Mouse (Mus musculus) adrenal gland, postnatal 36 days (tissue): ENCODE measurements around the gene Spata16. TPM values are rescaled to one million over a fixed set of nuclear protein-coding genes. Genes with fewer than 3 reads are reported as not detected.
"Not testable (repeated sequence)": the region's sequence is repeated elsewhere in the genome, so short reads cannot be mapped to it uniquely, and the experiment has no call there.

Experiments used
- DNase-seq, 2 experiments: peaks; one replicate each; pipeline ENCODE4 v3.0.0; 2021; ENCODE audit warnings: mixed read lengths in 1 of 2
- long read RNA-seq, 2 experiments: library from polyadenylated mRNA; stranded (forward); transcript quantifications; one replicate each; pipeline ENCODE4 v2.0.0; 2021; ENCODE audit warnings: borderline sequencing depth in 2 of 2
- total RNA-seq, 2 experiments: library from RNA; stranded (reverse); gene quantifications; 2 replicates each; pipeline ENCODE4 v1.2.3; 2021

The Spata16 gene
- not detected for total RNA-seq
- long read RNA-seq, experiment 1, result 0 reads
- long read RNA-seq, experiment 2, result 0 reads

DNA sequence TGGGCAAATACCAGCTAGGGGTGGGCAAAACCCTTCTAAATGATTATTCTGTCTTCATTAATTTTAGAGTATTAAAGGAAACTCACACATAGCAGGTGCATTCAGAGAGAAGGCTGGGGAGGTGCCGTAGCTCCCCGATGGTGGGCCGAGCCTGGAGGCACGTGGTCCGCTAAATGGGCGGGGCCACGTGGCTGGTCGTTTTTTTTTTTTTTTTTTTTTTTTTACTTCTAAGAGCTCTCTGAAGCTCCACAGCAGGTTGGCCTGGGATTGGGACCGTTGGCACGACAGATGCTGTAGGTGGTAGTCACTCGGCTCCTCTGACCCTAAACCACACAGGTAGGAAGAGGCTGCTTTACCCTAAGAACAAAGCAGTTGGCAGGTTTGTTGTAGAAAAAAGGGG, at the start of gene Spata16:
Gene Spata16 (plus strand): TSS at position 219 of the 400 bp plus-strand sequence.
- DNase-seq, result no peak

DNA sequence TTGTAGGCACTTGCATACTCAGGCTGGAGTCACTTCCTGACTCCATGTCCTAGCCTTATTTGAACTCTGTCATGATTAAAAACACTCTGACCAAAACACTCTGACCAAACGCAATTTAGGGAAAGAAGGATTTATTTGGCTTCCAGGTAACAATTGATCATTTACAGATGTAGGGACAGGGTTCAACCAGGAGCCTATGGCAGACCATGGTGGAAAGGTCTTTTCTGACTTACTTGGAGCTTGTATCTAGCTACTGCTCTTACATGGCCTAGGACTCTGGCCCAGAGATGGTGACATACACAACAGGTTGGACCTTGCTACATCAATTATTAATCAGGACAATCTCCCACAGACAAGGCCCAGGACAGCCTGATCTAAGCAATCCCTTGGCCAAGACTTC, 32.6 kb upstream of the Spata16 start:
- no peak for DNase-seq

DNA sequence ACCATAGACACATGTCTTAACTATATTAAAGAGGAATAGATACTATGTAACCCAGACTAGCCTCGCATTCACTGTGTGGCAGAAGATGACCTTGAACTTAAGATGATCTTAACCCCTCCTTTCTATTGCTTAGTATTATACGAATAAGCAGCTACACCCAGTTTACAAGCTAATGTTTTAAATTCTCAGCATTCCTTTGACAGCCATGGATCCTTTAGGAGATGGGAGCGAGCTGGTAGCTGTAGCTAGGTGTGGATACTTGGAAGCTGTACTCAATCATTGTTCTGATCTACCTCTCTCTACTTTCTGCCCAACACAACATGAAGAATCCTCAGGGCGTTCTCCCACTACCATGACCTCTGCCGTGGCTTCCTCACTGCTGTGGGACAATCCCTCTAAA, 28.9 kb upstream of the Spata16 start:
- DNase-seq, result no peak

DNA sequence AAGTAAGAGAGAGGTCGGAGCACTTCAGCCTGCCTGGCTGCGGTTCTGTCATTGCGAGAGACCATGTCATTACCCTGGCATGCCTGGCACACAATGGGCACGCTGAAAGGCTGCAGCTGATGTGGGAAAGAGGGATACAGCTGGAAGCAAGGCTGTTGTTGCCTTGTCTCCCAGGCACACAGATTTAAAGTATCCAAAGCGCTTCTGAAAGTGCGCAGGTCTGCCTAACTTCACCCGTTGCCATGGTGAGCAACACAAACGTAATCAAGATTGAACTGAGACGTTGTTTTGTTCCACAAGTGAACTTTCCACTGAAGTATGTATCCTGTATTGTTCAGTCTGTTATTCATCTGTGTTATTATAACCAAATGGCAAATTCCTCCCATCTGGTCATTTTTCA, 1.8 kb downstream of the Spata16 start:
- no peak for DNase-seq

DNA sequence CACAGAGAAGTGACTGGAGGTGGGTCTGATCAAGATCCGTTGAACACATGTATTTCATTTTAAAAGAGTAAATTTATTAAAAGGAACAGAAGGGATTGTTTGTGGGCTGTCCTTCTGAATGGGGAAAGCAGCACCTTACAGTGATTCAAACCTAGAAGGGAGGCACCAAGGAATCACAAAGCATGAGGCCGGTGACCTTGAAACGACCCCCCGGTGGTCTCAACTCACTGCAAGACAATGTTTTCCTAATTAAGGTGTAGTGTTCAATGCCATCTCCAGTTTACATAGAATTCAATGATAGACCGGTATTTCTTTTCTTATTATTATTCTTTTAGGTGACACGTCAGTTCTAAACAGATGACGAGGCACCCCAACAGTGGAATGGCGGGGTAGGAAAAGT, 2.4 kb downstream of the Spata16 start:
- DNase-seq, result no peak

DNA sequence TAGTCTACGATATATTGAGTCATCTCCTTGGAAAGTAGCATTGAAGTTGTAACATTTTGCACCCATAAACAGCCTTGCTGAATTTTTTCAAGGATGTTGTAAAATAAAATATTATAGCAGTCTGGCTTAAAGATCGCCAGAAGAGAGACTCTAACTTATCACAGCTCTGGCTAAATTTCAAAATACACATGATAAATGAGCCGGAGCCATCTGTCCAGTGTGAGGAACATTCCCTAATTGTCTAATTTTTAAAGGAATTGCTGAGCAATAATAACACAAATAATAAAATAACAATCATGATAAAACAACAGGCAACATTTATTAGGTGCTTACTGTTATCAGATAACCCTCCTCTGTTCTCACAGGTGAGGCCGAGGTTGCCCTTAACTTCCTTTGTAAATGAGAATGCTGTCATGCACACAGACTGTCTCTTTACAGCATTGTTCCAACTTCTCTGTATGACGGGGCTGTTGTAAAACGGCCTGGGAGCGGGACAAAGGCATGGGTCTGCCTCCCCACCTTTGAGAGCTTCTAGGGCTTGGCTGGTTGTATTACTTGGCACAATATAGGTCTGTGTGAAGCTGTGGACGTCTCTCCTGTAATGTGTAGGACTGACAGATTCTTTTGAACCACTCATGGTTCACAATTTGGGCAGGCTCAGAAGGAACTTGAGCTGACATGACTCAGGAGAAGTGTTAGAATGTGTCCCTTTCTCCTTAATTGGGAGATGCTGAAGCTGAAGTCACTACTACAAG, 3.1 kb downstream of the Spata16 start:
- no peak for DNase-seq

DNA sequence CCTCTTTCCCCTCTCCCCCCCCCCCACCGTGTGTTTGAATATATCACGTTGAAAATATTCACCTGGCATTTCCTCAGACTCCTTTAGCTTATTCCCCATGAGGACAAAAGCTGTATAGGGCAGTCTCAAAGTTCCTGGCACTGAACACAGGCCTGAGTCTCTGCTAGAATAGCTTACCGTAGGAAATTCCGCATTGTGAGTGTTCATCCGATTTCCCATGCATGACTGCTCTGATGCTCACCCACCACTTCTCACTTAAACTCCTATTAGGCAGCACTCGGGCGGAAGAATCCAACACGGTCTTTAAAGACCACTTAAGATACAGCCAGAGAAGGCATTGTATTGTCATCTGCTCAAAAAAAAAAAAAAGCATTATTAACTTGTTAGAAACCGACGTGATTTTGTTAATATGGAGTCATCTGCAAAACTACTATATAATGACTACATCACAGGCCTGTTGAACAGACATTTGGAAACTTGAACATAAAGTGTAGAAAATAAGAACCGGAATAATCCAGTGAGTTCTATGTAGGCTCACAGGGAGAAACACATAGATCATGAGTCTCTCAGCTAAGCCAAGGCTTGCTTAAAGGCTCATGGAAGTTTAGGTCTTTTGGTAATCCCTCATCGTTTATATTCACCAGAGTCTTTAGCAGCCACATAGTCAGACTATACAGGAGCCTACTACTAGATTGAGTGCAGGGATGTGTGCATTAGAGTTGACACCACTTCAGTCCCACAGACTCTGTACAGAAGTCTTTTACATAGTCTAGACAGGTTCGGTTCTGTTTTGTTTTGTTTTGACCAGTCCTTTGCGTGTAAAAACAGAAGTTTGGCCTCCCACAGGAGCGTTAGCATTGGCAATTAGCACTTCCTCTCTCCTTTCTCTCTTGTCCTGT, 4.2 kb downstream of the Spata16 start:
- no peak for DNase-seq

DNA sequence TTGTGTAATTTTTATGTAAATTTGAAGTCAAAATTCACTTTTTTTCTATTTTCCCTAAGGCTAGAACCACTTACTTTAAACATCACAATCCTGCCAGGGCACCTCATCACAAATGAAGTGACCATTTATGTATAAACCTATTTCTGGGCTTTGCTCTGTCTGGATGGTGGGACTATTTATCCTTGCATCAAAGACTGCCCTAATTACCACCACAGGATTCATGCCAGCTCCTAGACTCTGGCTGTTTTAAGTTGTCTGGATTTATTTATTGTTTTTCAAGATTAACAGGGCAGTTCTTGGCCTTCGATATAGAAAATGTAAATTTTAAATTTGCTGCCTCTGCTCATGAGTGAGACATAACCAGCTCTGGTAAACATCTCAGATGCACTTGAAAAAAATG, 6.7 kb downstream of the Spata16 start:
- DNase-seq, result no peak

DNA sequence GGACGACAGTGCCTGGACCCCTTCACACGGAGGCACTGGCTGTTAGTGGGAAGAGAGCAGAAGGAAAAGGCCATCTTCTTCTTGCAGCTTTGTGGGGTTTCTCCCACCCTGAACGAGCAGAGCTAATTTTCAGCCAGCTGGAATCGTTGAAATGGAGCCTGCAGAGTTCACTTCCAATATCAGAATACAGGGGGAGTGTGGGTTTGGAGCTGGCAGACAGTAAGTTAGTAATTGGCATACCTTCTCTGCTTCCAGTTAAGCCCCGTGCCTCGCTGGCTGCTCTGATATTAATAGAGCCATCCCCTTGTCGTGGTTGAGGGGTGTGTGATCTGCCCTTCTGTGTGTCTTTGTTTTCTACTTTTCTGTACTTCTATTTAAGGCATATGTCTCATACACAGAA, 9.4 kb downstream of the Spata16 start:
- DNase-seq, result no peak

DNA sequence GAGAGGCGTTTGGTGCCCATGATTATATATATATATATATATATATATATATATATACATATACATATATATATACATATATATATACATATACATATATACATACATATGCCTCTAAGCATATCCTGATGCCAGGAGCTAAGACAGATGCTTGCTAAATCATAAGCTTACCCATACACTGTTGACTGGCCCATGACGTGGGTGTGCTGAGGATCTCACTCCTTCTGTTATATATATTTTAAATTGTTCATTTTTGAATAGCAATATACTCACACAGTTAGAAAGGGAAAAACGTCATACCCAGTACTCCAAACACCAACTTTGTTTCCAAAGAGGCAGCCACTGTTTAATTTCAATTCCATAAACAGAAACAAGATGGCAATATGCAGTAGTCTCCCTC, 48.4 kb downstream of the Spata16 start:
- no peak for DNase-seq

DNA sequence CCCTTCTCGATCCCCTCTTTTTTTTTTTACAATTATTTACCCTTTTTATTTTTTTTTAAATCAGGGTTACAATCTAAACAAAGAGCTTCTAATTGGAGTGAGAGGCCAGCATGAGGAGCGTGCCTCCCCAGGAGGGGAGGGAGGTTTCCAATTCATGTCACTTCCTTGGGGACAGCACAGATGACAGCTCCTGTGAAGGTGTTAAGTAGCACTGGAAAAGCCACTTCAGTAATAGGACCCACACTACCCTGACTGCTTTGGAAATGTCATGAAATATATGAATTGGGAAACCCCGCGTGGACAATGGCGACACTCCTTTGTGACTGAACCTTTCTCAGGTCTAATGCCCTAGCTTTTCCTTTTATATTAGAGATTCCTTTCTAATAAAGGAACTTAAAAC, 72.1 kb downstream of the Spata16 start:
- DNase-seq, result not testable (repeated sequence)

DNA sequence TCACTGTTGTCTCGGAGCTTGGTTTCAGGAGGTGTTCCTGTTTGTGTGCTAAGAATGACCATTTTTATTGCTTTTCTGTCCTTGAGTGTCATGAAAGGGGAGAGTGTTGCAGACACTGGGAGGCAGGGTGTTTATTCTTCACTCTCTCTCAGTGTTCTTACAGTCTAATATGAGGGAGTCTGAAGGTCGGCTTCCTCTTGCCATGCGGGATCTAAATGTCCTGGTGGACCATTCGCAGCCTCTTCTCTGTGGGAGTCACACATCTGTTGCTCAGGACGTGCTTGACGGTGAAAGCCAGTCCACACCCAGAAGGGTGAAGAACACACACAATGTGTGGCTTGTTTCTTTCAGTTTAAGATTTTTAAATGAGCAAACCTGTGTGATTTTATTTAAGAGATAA, 90.1 kb downstream of the Spata16 start:
- DNase-seq, result no peak

DNA sequence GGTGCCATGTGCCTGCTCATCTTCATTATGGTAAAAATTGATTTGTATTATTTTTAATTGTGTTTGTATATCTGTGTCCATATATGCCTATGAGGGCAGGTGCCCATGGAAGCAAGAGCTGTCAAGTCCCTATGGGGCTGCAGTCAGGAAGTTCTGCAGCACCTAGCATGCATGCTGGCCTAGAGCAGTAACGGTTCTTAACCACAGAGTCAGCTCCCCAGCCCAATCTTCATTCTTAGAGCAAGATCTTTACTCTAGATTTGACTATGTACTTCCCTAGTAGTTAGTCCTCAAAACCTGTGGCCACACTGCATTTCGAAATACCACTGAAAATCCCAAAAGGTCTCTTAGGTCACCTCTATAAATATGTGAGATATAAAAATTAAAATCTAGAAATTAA, 113.1 kb downstream of the Spata16 start:
- DNase-seq, result no peak

DNA sequence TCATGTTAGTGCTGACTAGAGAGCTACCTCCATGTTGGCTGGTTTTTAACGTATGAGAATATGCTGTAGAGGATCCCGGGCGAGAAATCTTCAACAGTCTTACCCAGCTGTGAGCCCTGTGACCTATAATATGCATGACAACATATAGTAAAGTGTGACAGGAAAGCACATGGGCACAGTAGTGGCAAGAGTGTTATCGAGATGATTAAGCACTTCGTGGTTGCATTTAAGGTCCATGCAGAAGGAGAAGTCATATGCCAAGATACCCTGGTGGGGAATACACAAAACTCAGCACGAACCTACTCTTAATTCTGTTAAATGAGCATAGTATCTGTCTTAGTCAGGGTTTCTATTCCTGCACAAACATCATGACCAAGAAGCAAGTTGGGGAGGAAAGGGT, 115.0 kb downstream of the Spata16 start:
- no peak for DNase-seq

DNA sequence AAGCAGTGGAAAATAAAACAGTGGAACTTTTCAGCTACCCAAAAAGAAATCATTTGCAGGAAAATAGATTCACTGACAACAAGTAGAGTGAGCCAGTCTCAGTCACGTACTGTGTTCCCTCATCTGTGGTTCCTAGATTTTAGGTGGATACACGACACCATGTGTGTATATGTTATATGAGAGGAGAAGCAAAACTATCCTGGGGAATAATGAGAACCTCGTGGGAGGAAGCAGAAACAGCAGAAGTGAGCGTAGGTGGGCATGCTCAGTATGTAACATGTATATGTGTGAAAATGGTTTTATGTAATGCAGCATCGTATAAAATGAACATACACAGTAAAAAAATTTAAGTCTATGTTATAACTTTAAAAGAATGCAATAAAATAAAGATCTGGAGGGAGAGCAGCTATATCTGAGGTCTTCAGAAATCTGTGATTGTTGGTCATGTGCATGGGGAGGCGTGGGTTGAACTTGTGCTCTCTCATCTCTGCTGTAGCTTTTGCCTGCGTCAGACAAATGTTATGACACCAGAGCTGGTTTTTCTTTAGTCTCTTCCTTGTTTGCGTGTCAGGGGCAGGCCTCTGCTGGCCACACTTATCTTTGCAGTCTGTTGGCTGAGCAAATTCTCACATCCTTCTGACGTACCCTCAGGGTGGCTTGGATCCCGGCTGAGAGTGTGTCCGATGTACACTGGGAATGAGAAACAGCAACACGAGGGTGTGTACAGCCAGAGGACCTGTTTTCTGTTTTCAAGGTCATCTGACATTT, 156.1 kb downstream of the Spata16 start:
- no peak for DNase-seq

DNA sequence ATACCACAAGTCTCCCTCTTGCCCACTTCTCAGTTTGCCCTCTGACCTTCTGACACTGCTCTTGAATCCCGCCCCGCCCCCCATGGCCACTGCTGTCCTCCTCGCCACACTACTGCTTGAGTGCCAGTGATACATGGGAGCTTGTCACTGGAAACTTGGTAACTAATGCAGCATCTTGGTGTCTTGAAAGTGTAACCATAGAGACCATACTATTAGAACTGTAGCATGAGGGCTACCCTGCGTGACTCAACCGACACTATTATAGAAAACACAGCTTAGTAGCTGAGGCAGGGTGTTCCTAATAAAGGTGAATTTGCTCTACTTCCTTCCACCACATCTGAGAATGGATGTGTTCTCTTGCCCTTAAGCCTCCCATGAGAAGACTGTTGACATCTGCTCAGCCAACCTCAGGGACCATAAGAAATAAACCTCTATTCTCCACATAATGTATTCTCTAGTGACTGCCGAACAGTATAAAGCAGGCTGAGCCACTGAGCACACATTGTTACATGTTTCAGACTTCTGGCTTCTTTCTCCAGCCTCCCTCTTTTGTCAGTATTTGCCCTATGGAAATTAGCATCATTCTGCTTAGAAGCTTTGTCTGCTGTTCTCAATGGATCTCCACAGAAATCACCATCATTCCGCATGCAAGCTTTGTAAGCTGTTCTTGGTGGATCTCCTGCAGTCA, 158.6 kb downstream of the Spata16 start:
- no peak for DNase-seq

DNA sequence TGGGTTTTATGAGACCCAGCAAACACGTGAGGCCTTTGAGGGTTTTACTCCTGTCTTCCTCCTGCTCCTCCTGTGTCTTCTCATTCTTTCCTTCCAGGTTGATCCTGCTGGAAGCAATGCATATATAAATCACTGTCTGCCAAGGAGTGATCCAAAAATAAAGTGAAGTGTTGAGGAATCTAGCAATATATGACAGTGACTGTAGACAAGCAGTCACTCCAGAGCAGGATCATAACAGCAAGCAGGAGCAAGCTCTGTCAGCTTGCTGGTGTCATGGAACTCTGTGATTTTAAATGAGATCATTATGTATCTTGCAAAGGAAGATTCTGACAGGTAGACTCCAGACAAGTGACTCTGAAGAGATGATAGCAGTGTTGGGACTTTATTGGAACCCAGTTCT, 159.5 kb downstream of the Spata16 start:
- DNase-seq, result no peak

DNA sequence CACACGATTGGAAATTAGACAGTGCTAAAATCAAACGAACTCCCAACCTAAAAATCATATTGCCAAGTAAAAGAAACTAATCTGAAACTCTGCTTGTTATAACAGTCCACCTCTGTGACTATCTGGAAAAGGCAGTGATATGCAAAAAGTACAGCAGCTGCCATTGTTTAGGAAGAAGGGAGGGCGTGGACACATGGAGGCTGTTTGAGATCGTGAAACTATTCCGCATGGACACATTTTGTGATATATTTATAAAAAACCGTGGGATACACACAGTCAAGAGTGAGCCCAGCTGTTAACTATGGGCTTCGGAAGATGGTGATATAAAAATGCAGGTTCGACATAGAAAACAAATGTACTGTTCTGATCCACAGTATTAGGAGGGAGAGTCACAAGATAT, 176.9 kb downstream of the Spata16 start:
- DNase-seq, result no peak

DNA sequence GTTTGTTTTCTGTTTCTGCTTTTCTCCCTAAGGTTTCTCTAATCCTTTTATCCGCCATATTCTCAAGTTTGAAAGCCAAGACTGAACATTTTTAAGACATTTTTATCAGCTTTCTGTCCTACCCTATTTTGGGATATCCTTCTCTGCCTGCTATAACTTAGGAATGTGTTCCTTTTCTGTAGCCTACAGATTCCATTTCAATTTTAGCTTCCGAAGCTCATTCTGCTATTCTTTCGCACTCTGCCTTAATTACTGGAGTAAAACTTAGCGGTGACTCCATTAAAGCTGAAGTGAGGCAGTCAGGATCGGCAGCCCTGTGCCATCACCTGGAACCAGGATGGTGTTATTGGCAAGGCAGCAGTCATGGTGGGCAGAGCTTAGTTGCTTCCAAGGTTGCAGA, 178.3 kb downstream of the Spata16 start:
- no peak for DNase-seq

DNA sequence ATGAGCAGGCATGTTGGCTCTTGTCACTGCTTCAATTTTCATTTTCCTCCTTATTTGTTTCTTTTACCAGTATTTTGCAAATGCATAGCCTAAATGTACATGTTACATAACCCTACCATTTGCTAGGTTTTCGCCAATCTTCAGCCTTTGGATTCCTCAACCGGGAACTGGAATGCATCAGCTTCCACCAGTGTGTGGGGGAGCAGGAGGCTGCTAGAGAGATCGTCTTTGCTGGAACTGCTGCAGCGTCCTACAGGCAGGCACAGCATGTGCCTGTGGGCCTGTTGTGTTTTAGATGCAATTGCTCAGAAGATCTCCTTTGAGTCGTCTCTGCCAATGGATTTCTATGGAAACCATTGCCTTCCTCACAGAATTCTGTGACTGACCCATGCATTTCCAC, 182.0 kb downstream of the Spata16 start:
- DNase-seq, result no peak

DNA sequence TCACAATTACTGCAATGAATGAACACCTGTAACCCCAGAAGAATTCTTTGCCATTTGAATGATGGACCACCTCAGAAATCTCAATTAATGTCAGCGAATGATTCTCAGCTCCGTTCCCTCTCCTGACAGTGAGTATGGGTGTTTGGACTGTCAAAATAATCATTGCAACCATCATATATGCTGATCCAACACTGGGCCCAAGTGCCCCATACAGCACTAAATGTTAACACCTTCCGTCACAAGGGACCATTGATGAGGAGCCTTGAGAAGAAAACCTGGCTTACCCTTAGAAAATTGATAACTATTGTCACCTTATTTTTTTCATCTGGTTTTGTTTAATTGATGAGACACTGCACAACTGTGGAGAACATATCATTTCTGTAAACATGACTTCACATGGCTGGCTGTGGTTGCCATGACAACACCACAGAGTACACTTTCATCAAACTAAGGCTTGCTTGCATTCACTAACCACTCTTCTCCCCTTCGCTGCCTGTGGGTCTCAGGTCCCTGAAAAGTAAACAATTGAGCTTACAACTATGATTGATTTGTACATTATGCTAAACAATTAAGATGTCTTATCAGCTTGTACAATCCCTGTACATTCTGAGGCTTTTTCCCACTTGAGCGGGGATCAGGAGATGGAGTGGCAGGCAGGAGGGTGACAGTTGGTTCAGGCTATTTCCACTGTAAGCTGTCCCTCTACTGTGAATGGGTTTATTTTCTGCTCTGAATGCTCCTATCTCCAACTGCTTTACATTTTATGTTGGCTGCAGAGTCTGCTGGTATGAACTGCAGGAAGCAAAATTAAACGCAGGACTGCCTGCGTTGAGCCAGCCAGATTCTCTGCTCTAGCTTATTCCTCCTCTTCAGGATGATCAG, 189.8 kb downstream of the Spata16 start:
- no peak for DNase-seq
